Mouse (Mus musculus) heart, embryonic 16.5 days (tissue): ENCODE results near the gene Cdc25a. TPM values are rescaled to one million over a fixed set of nuclear protein-coding genes. Genes with fewer than 3 reads are reported as not detected.

Source experiments
- ATAC-seq: fragments of 200-750 bp; cut with Nextera tagmentation; replicated peaks from 2 replicates; pipeline ENCODE4 v1.8.0; 2017; ENCODE audit warnings: moderate number of reproducible peaks; ENCODE audit not compliant: insufficient read depth, low FRiP score; ENCODE audit errors: extremely low read depth
- H3K27ac ChIP-seq: fragments of 300-500 bp; sonication (generic); 2 replicates; pipeline ENCODE4 v1.5.1; 2014; ENCODE audit warnings: mild to moderate bottlenecking, low read length, control low read depth, moderate library complexity
- H3K27me3 ChIP-seq: fragments of 300-500 bp; sonication (generic); 2 replicates; pipeline ENCODE4 v1.6.1; 2014; ENCODE audit warnings: low read length, mixed read lengths; ENCODE audit not compliant: control insufficient read depth, insufficient read depth
- H3K36me3 ChIP-seq: fragments of 300-500 bp; sonication (generic); 2 replicates; pipeline ENCODE4 v1.6.1; 2014; ENCODE audit not compliant: control insufficient read depth, insufficient read depth
- H3K4me1 ChIP-seq: fragments of 300-500 bp; sonication (generic); 2 replicates; pipeline ENCODE4 v1.6.1; 2014; ENCODE audit warnings: low read length, mixed read lengths; ENCODE audit not compliant: control insufficient read depth, insufficient read depth
- H3K4me2 ChIP-seq: fragments of 300-500 bp; sonication (generic); 2 replicates; pipeline ENCODE4 v1.6.1; 2014; ENCODE audit warnings: low read depth, mild to moderate bottlenecking, control low read depth, low read length
- H3K4me3 ChIP-seq: fragments of 300-500 bp; sonication (generic); 2 replicates; pipeline ENCODE4 v1.5.1; 2014; ENCODE audit warnings: mild to moderate bottlenecking, control low read depth, low read length
- H3K9ac ChIP-seq: fragments of 300-500 bp; sonication (generic); 2 replicates; pipeline ENCODE4 v1.6.1; 2014; ENCODE audit warnings: low read length, control low read depth
- H3K9me3 ChIP-seq: fragments of 300-500 bp; sonication (generic); replicated peaks from 2 replicates; pipeline ENCODE4 v1.6.1; 2016; ENCODE audit warnings: low read length; ENCODE audit not compliant: control insufficient read depth
- WGBS: fragments of 180-500 bp; shearing (Covaris S2); extraction: QIAGEN DNeasy Blood & Tissue Kit; methylation state at CpG from one replicate; pipeline ENCODE4 v1.1.7; 2014; 5-methylcytosine and 5-hydroxymethylcytosine counted together
- microRNA-seq: library from miRNA; unstranded; fragments of <30 nt; microRNA quantifications from one replicate; pipeline ENCODE4, GENCODE M21; 2017
- polyA plus RNA-seq: library from polyadenylated mRNA; unstranded; fragments of >200 nt; fragmentation: Nextera tagmentation; extraction: Ambion mirVana; gene quantifications from 2 replicates; pipeline ENCODE4 v1.2.1, GENCODE M21; 2015

The Cdc25a gene
- polyA plus RNA-seq, 1 experiment from 2014 or later: 14.3 TPM

- Histone ChIP-seq H3K4me1 (peaks cover 21% of the 10 kb centered on the region), H3K9me3 (no peaks in the 10 kb centered on the region), H3K4me2 (peak overlapping the region; percentile 78), H3K27me3 (no peaks in the 10 kb centered on the region), H3K36me3 (no peaks in the 10 kb centered on the region), H3K4me3 (peak overlapping the region; percentile 96), H3K27ac (peak overlapping the region; percentile 98), H3K9ac (peak overlapping the region; percentile 99)
- peak; percentile 8; the same call in 1 of the 2 replicates for ATAC-seq
- WGBS: under 1% methylated on average over 12 of the region's 12 CpGs
Measured at GRCm38 (mm10) chr9:109932756-109933375, 57.5 kb downstream of the Cdc25a start.

- no peak overlapping the region for H3K9ac ChIP-seq
- H3K36me3 ChIP-seq: no peaks in the 10 kb centered on the region
- ATAC-seq: no peak
- H3K27me3 ChIP-seq: no peaks in the 10 kb centered on the region
- no peak overlapping the region for H3K4me3 ChIP-seq
- no peak overlapping the region for H3K4me2 ChIP-seq
- H3K27ac ChIP-seq: no peak overlapping the region
- H3K4me1 ChIP-seq: peaks cover 10% of the 10 kb centered on the region
- 97% methylated on average over 3 of the region's 3 CpGs for WGBS
- H3K9me3 ChIP-seq: no peaks in the 10 kb centered on the region
Measured at GRCm38 (mm10) chr9:109939401-109939800, 64.0 kb downstream of the Cdc25a start.

DNA sequence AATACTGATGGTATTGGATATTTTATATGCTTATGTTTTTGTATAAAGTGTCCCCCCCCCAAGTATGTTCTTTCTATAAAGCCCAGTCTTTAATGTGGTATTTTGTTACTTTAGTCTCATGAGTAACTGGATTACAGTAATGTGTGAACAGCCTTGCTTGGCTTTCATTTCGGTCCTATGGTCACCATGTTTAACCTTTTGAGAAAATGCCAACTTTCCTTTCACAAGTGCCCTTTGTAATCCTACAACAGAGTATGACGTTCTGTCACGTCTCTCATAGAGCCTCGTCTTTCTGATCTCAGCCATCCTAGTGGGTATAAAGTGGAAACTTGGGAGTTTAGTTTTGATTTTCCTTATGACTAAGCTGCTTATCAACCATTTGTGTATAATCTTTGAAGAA is 67.4 kb downstream of the Cdc25a start:
- ATAC-seq: no peak
- 51% methylated on average over 4 of the region's 4 CpGs for WGBS
- Histone ChIP-seq H3K9me3 (no peaks in the 10 kb centered on the region), H3K9ac (no peak overlapping the region), H3K36me3 (no peaks in the 10 kb centered on the region; the same call in 1 of the 2 replicates), H3K4me3 (no peak overlapping the region), H3K4me2 (no peak overlapping the region), H3K27ac (no peak overlapping the region), H3K27me3 (no peaks in the 10 kb centered on the region), H3K4me1 (0 out of 2 replicates have a peak, but pooled peaks cover 4% of the 10 kb centered on the region)

Small RNA genes lying within 50 kb of the gene (microRNA-seq; reads per million reads assigned to microRNA genes)
- gene Mir7089: 0.79 reads per million

Other genes starting within 250 kb of the Cdc25a start
- not detected in 2 replicates for gene Fbxw24, start 249.5 kb upstream of the Cdc25a start, polyA plus RNA-seq
- not detected in 2 replicates for gene Fbxw25, start 210.9 kb upstream of the Cdc25a start, polyA plus RNA-seq
- gene Fbxw18, start 172.9 kb upstream of the Cdc25a start, polyA plus RNA-seq: not detected in 2 replicates
- gene Fbxw26, start 129.5 kb upstream of the Cdc25a start, polyA plus RNA-seq: not detected in 2 replicates
- not detected in 2 replicates for gene Fbxw27, start 84.9 kb upstream of the Cdc25a start, polyA plus RNA-seq
- 0.26 TPM in 1 of 2 replicates, not detected in the other for gene Spink8, start 63.3 kb upstream of the Cdc25a start, polyA plus RNA-seq
- gene Nme6, start 42.8 kb upstream of the Cdc25a start, polyA plus RNA-seq: 58.1 and 59.2 TPM in 2 replicates
- gene Camp, start 26.0 kb upstream of the Cdc25a start, polyA plus RNA-seq: 1.3 and 2.1 TPM in 2 replicates
- 88.0 and 89.1 TPM in 2 replicates for gene Map4, start 55.9 kb downstream of the Cdc25a start, polyA plus RNA-seq
- 56.7 and 60.5 TPM in 2 replicates for gene Smarcc1, start 242.1 kb downstream of the Cdc25a start, polyA plus RNA-seq
- 96.2 and 101 TPM in 2 replicates for gene Dhx30, start 242.3 kb downstream of the Cdc25a start, polyA plus RNA-seq